Mouse (Mus musculus) thymus, adult 2 months (tissue): ENCODE results near the gene Fabp6. TPM values are rescaled to one million over a fixed set of nuclear protein-coding genes. Genes with fewer than 3 reads are reported as not detected.

ENCODE experiments used
- DNase-seq: peaks from one replicate; pipeline ENCODE4 v3.0.0; 2021
- H3K27ac ChIP-seq: fragments of 200-500 bp; 2 replicates; pipeline ENCODE4 v1.5.1; 2012; ENCODE audit warnings: low read length, control low read depth; ENCODE audit not compliant: control insufficient read depth, insufficient read depth
- H3K27me3 ChIP-seq: fragments of 200-500 bp; 2 replicates; pipeline ENCODE4 v1.6.1; 2012; ENCODE audit warnings: mild to moderate bottlenecking, low read length, moderate library complexity, mixed read lengths; ENCODE audit not compliant: control insufficient read depth, insufficient read depth
- H3K36me3 ChIP-seq: fragments of 200-500 bp; 2 replicates; pipeline ENCODE4 v1.6.1; 2012; ENCODE audit warnings: mild to moderate bottlenecking, low read length, moderate library complexity; ENCODE audit not compliant: control insufficient read depth, insufficient read depth
- H3K4me1 ChIP-seq: fragments of 200-500 bp; replicated peaks from 2 replicates; pipeline ENCODE4 v1.6.1; 2012; ENCODE audit warnings: low read length; ENCODE audit not compliant: control insufficient read depth, insufficient read depth
- H3K4me3 ChIP-seq: fragments of 200-500 bp; 2 replicates; pipeline ENCODE4 v1.5.1; 2012; ENCODE audit warnings: mild to moderate bottlenecking, low read length, control low read depth, moderate library complexity; ENCODE audit not compliant: control insufficient read depth, insufficient read depth
- CTCF ChIP-seq: fragments of 200-500 bp; IDR thresholded peaks from 2 replicates; pipeline ENCODE4 v1.5.1; 2012; ENCODE audit warnings: mild to moderate bottlenecking, control low read depth, low read length, moderate library complexity, borderline replicate concordance; ENCODE audit not compliant: control insufficient read depth, poor library complexity, insufficient read depth; ENCODE audit errors: extremely low read depth
- POLR2A ChIP-seq: fragments of 200-500 bp; IDR thresholded peaks from 2 replicates; pipeline ENCODE4 v1.6.1; 2012; ENCODE audit warnings: mild to moderate bottlenecking, low read length, control low read depth, moderate library complexity; ENCODE audit not compliant: control insufficient read depth, poor library complexity, insufficient read depth; ENCODE audit errors: extremely low read depth
- WGBS: fragments of 180-500 bp; shearing (Covaris S2); methylation state at CpG from one replicate; pipeline ENCODE4 v1.1.7; 2018; 5-methylcytosine and 5-hydroxymethylcytosine counted together
- polyA plus RNA-seq: library from polyadenylated mRNA; depleted of rRNA; stranded (reverse); fragments of >200 nt; gene quantifications from 2 replicates; pipeline ENCODE4 v1.2.3, GENCODE M21; 2012

Fabp6 gene
- polyA plus RNA-seq, 1 experiment, result 1.4 TPM

DNA sequence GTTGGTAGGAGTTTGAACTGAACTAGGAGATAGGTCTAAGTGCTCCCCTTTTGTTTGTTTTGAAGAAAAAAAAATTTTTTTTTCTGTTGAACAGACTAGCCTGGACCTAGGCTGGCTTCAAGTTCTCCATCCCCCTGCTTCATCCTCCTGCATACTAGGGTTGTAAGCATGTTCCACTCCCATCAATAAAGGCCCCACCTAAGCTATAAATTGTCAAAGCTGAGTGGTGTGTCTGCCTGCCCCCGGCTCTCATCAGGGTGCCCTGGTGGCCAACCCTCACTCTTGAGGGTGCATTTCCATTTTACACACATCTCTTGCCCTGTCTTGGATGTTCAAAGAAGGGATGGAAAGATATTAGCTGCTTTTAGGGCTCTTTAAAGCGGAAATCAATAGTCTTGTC, 35.9 kb downstream of the Fabp6 start:
- Histone ChIP-seq H3K4me1 (no peaks in the 10 kb centered on the region), H3K4me3 (no peak overlapping the region), H3K27ac (no peak overlapping the region), H3K27me3 (no peaks in the 10 kb centered on the region), H3K36me3 (no peaks in the 10 kb centered on the region)
- 95% methylated on average over 2 of the region's 2 CpGs for WGBS
- TF ChIP-seq CTCF (no peak), POLR2A (no peak)
- DNase-seq, result no peak

DNA sequence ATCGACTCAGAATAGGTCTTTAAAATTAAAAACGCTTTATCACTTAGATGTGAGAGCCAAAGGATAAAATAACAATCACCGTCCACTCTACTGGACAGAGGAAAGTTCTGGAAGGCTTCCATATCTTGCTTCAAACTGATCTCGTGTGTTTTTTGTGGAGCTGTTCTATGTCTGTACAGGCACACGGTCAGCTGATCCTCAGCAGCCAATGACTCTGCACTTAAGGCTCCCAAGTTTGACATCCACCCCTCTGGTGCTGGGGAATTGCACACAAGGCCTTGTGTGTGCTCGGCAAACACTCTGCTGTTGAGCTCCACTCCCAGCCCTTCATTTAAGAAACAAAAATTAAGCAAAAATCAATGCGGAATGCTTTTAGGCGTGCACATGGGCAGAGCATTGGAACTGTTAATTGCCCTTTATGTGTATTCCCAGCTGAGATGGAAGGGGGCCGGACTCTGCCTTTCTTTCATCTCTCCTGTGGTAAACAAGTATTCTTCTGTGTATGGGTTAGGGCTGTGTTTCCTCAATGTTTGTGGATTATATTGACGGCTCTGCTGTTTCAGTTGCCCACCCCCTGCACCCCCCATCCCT, 37.6 kb downstream of the Fabp6 start:
- H3K4me1 ChIP-seq, result no peaks in the 10 kb centered on the region
- no peaks in the 10 kb centered on the region for H3K27me3 ChIP-seq
- H3K36me3 ChIP-seq, result no peaks in the 10 kb centered on the region
- DNase-seq, result no peak
- 94% methylated on average over 10 of the region's 10 CpGs for WGBS
- TF ChIP-seq POLR2A (no peak), CTCF (no peak)
- no peak overlapping the region for H3K27ac ChIP-seq
- H3K4me3 ChIP-seq, result no peak overlapping the region

DNA sequence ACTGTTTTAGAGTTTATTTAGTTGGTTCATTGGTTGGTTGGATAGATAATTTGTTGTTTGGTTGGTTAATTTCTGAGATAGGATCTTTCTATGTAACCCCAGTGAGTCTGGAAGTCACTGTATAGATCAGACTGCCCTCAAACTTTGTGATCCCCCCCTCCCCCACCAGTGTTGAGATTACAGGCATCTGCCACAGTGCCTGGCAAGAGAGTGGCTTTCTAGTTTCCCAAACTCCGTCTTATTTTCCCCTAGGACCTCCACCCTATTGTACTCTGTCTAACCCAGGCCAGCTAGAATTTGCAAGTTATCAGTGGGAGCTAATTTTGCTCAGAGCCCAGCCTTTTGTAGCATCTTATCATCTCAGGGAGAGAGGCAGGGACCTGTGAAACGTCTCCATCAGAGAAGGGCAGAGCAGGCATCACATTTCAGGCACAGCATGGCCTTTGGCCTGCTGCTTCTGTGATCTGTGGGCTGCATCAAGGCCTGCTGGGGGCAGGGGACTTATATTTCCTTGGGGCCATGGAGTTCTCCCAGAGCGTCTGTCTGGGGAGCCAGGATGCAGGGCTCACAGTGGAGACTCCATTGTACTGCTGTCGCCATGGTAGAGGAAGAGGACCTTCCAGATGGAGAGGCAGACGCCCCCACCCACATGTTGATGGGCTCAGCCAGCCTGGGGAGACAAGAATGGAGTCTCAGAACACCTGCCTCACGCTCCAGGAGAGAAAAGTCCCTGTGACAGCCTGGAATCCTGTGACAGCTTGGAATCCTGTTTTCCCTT, 41.6 kb downstream of the Fabp6 start:
- Histone ChIP-seq H3K4me3 (no peak overlapping the region), H3K4me1 (no peaks in the 10 kb centered on the region), H3K27me3 (no peaks in the 10 kb centered on the region), H3K36me3 (peaks cover 4% of the 10 kb centered on the region; the same call in 1 of the 2 replicates), H3K27ac (no peak overlapping the region)
- DNase-seq, result no peak
- TF ChIP-seq CTCF (no peak), POLR2A (no peak)
- WGBS, result 86% methylated on average over 6 of the region's 6 CpGs

DNA sequence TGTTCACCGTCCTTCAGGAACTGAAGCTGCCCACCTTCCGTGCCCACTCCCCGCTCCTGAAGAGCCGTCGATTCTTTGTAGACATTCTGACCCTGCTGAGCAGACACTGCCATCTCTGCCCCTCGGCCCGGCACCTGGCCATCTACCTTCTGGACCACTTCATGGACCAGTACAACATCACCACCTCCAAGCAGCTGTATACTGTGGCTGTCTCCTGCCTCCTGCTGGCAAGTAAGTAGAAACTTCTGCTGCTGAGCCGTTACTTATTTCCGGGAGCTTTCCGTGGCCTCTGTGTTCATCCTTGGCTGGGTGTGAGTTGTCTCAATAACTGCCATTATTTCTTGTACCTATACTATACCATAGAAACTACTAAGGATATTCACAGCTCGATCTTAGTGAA, 44.8 kb downstream of the Fabp6 start:
- TF ChIP-seq CTCF, result no peak
- TF ChIP-seq POLR2A, result no peak
- Histone ChIP-seq H3K36me3 (peaks cover 4% of the 10 kb centered on the region; the same call in 1 of the 2 replicates), H3K4me3 (no peak overlapping the region), H3K27ac (no peak overlapping the region), H3K27me3 (no peaks in the 10 kb centered on the region), H3K4me1 (no peaks in the 10 kb centered on the region)
- 94% methylated on average over 11 of the region's 11 CpGs for WGBS
- no peak for DNase-seq

DNA sequence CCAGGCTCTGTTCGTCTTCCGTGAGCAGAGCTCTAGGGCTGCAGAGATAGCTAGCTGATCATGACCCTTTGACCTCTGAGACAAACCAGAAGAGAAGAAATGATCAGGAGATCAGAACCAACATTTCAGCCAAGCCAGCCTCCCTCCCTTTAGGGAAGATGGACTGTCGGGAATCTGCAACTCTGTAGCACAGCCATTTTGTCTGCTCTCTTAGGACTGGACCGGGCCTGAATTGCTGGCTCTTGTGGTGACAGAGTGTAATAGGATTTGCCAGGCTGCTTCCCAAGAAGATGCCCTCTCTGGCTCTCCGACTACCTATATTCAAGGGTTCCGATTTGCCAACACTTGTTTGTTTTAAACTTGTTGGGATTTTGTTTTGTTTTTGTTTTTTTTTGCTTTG, 48.7 kb downstream of the Fabp6 start:
- H3K4me1 ChIP-seq, result peaks cover 6% of the 10 kb centered on the region; the same call in 1 of the 2 replicates
- no peaks in the 10 kb centered on the region for H3K27me3 ChIP-seq
- no peak for DNase-seq
- TF ChIP-seq POLR2A, result no peak
- TF ChIP-seq CTCF, result no peak
- H3K27ac ChIP-seq, result no peak overlapping the region
- H3K4me3 ChIP-seq, result no peak overlapping the region
- no peaks in the 10 kb centered on the region for H3K36me3 ChIP-seq
- WGBS, result 95% methylated on average over 6 of the region's 6 CpGs

DNA sequence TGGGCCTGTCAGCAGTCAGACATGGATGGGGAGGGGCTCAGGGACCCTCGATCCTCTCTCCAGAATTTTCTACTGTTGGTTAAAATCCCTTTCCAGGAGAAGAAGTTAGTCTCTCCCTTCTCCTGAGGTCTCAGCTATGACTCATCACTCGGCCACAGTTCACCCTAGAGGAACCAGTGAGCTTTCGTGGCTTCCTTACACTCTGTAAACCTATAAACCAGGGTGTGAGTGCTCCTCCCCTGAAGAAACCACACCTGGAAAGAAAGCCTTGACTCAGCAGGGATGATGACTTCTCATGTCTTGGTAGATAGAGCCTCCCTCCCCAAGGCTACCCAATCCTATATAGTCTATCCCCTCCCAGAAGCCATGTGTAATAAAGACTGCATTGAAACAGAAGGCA, 49.6 kb downstream of the Fabp6 start:
- Histone ChIP-seq H3K4me3 (no peak overlapping the region), H3K27me3 (no peaks in the 10 kb centered on the region), H3K36me3 (no peaks in the 10 kb centered on the region), H3K4me1 (peaks cover 6% of the 10 kb centered on the region; the same call in 1 of the 2 replicates), H3K27ac (no peak overlapping the region)
- 57% methylated on average over 3 of the region's 3 CpGs for WGBS
- DNase-seq, result no peak
- TF ChIP-seq CTCF (no peak), POLR2A (no peak)

DNA sequence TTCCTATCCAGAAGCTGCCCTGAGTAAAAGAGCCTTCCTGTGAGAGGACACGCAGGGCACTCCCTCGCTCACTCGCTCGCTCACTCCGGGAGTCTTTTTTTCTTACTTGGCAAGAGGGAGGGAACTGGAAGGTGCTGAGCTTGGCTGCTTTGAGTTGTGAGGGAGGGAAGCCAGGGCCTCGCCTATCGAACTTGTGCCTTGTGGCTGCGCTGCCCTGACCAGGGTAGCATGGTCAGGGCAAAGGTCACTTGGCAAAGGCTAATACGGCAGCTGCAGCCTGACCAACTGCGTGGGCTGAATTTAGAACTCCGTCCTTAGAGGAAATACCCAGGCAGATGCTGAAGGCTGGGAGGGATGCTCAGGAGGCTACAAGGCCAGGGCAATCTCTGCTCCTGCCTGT, 51.6 kb downstream of the Fabp6 start:
- TF ChIP-seq POLR2A, result no peak
- H3K36me3 ChIP-seq, result no peaks in the 10 kb centered on the region
- no peak overlapping the region for H3K27ac ChIP-seq
- no peak overlapping the region for H3K4me3 ChIP-seq
- H3K4me1 ChIP-seq, result peaks cover 7% of the 10 kb centered on the region; the same call in 1 of the 2 replicates
- 89% methylated on average over 11 of the region's 11 CpGs for WGBS
- DNase-seq, result no peak
- no peaks in the 10 kb centered on the region for H3K27me3 ChIP-seq
